Mouse (Mus musculus) cerebellum, adult 11-12 months (tissue): Measurements from ENCODE around the gene Fkbp1b.
"Not testable (repeated sequence)": the region's sequence is repeated elsewhere in the genome, so short reads cannot be mapped to it uniquely, and the experiment has no call there.

Experiments
- DNase-seq: peaks from one replicate; pipeline ENCODE4 v3.0.0; 2022

Gene Fkbp1b

GRCm38 (mm10) chr12:4842890-4843597, 1.7 kb upstream of the Fkbp1b start, which contains the start of gene Wdcp:
TSS of gene Wdcp (plus strand) at chr12:4843303.
- peak; percentile 93 for DNase-seq

DNA sequence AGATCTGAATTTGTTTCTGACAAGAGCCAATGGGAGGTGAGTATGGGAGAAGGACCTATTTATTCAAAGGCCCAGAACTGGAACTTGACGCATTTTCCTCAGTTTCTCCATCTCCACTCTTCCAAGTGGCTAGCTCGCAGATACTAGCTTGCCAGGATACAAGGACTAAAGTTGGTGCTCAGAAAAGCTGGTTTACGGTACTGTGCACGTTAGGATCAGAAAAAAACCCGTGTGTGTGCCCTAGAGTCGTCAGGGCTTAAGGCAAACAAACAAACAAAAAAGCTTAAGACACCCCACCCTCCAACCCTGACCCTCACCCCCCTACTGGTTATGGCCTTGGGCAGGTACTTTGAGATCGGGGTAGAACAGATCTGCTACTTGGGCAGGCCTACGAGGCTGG, 1.1 kb upstream of the Fkbp1b start:
- peak; percentile 38 for DNase-seq

- peak; percentile 59 for DNase-seq
Measured at GRCm38 (mm10) chr12:4840741-4841140, 650 bp downstream of the Fkbp1b start.

GRCm38 (mm10) chr12:4840010-4840409, 1.4 kb downstream of the Fkbp1b start:
- no peak for DNase-seq

DNA sequence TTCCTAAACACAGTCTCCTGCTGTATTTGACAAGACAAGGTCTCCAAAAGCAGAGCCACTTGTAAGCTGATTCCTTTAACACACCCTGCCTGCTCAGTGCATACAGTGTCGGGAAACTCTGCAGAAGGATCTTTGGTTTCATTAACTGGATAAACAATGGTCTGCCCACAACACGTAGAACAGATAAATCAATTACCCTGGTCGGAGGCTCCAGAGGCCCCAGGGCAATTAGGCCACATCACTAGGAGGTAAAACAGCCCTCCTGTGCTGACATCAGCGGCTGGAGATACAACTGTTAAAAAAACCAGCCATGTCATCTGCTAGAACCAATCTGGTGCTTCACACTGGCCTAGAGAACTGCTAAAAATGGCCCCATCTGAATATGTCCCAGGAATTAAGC, 4.4 kb downstream of the Fkbp1b start:
- no peak for DNase-seq

- DNase-seq, result no peak
Measured at GRCm38 (mm10) chr12:4827256-4827655, 14.1 kb downstream of the Fkbp1b start.

- peak; percentile 97 for DNase-seq
Measured at GRCm38 (mm10) chr12:4817361-4818101, 23.9 kb downstream of the Fkbp1b start, which contains the start of gene Sf3b6. TSS of gene Sf3b6 (plus strand) at chr12:4817544.

DNA sequence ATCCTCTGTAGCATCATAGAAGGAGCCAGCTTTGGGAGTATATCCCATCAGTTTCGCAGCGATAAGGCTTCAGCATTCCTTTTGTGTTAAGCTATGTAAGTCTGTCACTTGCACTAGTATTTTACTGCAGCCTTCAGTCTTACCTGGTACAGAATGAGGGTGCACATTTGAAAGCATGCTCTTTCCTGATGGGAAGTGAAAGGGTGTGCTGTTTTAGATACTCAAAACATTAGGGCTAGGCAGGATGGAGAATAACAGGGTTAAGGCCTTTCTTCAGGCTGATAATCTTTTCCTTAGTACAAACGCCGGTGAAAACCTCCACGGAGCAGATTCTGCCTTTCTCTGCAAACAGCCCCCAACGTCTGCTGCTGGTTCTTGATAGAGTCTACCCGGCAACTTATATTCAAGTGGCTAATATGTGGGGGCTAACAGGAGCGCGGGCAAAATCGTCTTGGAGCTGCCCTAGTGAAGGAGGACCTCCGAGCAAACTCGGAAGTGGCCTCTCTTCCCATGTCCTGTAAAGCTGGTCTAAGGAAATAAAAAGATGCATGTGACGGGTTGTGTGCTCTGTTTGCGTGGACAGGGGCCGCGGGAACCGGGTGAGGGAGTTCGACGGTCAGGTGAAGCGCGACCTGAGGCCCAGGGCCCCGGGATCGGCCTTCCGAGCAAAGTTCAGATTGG, 24.6 kb downstream of the Fkbp1b start:
- no peak for DNase-seq

GRCm38 (mm10) chr12:4813636-4814035, 27.8 kb downstream of the Fkbp1b start:
- DNase-seq, result no peak

DNA sequence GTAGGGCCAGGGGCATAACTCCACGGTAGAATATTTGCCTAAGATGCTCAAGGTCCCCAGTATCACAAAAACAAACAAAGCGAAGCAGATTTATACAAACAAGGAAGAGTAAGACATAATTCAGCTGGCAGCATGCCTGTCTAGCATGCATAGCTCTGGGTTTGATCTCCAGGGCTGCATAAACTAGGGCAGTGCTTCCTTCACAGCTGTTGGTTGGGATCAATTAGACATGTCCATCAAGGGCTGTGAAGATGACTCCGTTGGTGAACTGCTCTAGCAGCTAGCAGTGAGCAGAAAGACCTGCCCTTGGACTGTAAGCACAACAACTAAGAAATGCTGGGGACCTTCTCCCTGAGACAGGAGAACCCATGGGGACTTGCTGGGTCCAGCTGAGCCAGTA, 29.7 kb downstream of the Fkbp1b start:
- DNase-seq, result no peak

DNA sequence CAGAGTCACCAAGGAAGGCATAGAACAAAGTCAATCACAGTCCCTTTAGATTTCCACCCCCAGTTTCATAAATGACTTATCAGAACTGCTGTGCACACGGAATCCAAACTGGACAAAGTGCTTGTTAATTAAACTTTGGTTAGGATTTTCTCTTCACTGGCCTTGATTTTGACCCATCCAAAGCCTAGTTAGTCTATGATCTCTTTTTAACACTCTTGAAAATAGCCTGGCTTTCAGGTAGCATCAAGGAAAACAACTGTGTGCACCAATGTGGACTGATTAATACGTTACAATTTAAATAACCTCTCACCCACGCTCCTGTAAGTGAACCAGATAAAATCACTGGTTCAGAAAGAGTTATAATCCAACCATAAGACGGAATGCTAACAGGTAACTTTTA, 30.4 kb downstream of the Fkbp1b start:
- no peak for DNase-seq

DNA sequence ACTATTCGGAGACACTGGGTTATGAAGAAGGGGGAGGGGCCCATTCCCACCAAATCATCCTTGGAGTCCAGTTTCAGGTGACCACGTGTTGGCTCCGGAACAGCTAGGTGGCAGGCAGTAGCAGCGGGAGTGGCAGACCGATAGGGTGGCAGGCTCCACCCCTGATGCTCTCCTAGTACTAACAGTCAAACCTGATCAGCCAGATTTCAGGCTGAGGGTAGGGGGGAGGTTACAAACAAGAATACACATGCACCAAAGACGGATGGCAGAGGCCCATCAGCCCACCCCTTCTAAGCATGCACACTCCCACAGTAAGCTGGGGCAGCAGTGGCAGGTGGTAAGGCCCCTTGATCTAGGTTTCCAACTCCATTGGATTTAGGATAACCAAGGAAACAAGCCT, 43.9 kb downstream of the Fkbp1b start:
- not testable (repeated sequence) for DNase-seq

DNA sequence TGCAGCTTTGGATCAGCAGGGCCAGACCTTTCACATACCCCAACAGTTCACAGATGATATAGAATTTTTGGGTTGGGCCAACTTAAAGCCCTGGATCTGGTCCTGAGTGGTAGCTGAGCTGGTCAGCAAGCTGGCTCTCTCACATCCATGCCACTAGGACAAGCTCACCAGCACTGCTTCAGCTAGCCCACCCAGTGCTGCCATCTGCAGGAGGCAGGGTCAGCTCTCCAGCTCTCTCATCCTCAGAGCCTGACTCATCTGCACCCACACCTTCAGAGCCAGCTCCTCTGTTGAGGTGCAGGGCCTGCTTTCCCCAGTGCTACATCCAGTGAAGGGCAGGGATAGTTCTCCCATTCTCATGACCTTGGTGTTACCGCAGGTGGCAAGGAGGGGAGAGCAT, 47.7 kb downstream of the Fkbp1b start:
- DNase-seq, result no peak

- DNase-seq, result not testable (repeated sequence)
Measured at GRCm38 (mm10) chr12:4788128-4788527, 53.3 kb downstream of the Fkbp1b start.

DNA sequence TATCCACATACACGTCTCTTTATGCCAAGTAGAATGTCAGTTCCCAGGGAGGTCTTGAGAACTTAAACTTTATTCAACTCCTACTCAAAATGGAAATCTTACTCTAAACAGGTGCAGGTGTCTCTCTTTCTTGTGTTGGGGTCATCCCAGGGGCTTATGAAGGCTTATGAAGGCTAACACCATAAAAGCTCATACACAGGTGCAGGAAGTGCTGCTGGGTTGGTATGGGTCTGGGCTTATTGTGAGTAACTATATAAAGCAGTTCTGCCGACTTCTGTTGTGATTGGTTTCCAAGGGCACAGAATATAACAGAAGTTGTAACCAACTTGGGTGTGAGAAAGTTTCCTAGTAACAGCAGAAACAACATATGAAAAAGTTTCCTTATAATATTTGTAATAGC, 56.9 kb downstream of the Fkbp1b start:
- no peak for DNase-seq

GRCm38 (mm10) chr12:4783598-4783997, 57.8 kb downstream of the Fkbp1b start:
- no peak for DNase-seq
